Mouse (Mus musculus): ENCODE results near the gene Sytl4.

GRCm38 (mm10) chrX:133913006-133913405 lies 68.6 kb downstream of the Sytl4 start:
- TF ChIP-seq POLR2A (IDR thresholded peaks at IDR 0.05; ENCODE audit: insufficient read depth, low read length) (no peak), CTCF (IDR thresholded peaks at IDR 0.05; ENCODE audit: low read depth, low read length) (no peak), EP300 (IDR thresholded peaks at IDR 0.05; ENCODE audit: insufficient read depth, low read depth, low read length) (no peak)
